Mouse (Mus musculus): ENCODE results near the gene Ssh2. TPM values are rescaled to one million over a fixed set of nuclear protein-coding genes. Genes with fewer than 3 reads are reported as not detected.

Gene Ssh2
- polyA plus RNA-seq, 2 experiments: 7.7 to 10.0 TPM

GRCm38 (mm10) chr11:77494344-77494676, 278.2 kb downstream of the Ssh2 start:
- TF ChIP-seq POLR2A (IDR thresholded peaks at IDR 0.05; ENCODE audit: borderline replicate concordance, extremely low read depth, insufficient read depth, insufficient read length): no peak
- H3K4me3 ChIP-seq (replicated peaks; ENCODE audit: low read length): peak overlapping the region; percentile 76
- no peak for ATAC-seq (ENCODE audit: low FRiP score, low read depth)
- H3K27me3 ChIP-seq (ENCODE audit: control insufficient read depth, insufficient read depth, low read length): no peaks in the 10 kb centered on the region
- 17% methylated on average over 4 of the region's 4 CpGs for WGBS
- no peak for DNase-seq (ENCODE audit: low spot score)
- peak overlapping the region; percentile 80; the same call in 1 of the 2 replicates for H3K27ac ChIP-seq (replicated peaks; ENCODE audit: low read depth, low read length)
- H3K9ac ChIP-seq (ENCODE audit: low read depth, low read length, severe bottlenecking): peak overlapping the region; percentile 88
- H3K4me1 ChIP-seq (ENCODE audit: control insufficient read depth, insufficient read depth, low read length): peaks cover 40% of the 10 kb centered on the region
- peaks cover 5% of the 10 kb centered on the region for H3K36me3 ChIP-seq (ENCODE audit: control insufficient read depth, insufficient read depth, low read length)
- peak overlapping the region; percentile 90 for H3K4me2 ChIP-seq (replicated peaks; ENCODE audit: low read depth, low read length, severe bottlenecking)
- H3K9me3 ChIP-seq (ENCODE audit: control insufficient read depth, low read length): no peaks in the 10 kb centered on the region

- peak overlapping the region; percentile 90 for H3K4me2 ChIP-seq (replicated peaks; ENCODE audit: low read depth, low read length, severe bottlenecking)
- H3K27ac ChIP-seq (replicated peaks; ENCODE audit: low read depth, low read length): peak overlapping the region; percentile 80; the same call in 1 of the 2 replicates
- H3K27me3 ChIP-seq (ENCODE audit: control insufficient read depth, insufficient read depth, low read length): no peaks in the 10 kb centered on the region
- no peaks in the 10 kb centered on the region for H3K9me3 ChIP-seq (ENCODE audit: control insufficient read depth, low read length)
- ATAC-seq (ENCODE audit: low FRiP score, low read depth) (no peak), DNase-seq (ENCODE audit: low spot score) (no peak)
- peaks cover 10% of the 10 kb centered on the region for H3K36me3 ChIP-seq (ENCODE audit: control insufficient read depth, insufficient read depth, low read length)
- H3K4me3 ChIP-seq (replicated peaks; ENCODE audit: low read length): peak overlapping the region; percentile 76
- H3K4me1 ChIP-seq (ENCODE audit: control insufficient read depth, insufficient read depth, low read length): peaks cover 40% of the 10 kb centered on the region
- WGBS: 81% methylated on average over 6 of the region's 6 CpGs
- no peak overlapping the region for H3K9ac ChIP-seq (ENCODE audit: low read depth, low read length, severe bottlenecking)
- no peak for TF ChIP-seq POLR2A (IDR thresholded peaks at IDR 0.05; ENCODE audit: borderline replicate concordance, extremely low read depth, insufficient read depth, insufficient read length)
These were observed 278.7 kb downstream of the Ssh2 start for GRCm38 (mm10) chr11:77494782-77495181.

DNA sequence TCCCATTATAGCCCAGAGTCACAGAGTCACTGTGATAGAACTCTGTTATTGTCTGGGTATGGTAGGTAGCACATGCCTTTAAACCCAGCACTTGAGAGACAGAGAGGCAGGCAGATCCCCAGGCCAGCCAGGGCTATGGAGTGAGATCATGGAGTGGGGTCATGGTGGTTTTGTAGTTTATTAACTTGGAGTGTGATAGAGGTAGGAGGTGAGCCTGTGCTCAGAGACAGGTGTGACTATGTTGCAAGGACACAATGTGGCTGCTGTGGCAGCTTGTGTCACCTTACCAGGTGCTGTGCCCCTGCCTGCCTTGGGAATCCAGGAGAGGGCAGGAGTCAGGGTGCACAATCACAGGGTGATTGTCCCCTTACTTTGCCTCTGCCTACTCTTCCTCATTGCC, 279.4 kb downstream of the Ssh2 start:
- ATAC-seq (ENCODE audit: low FRiP score, low read depth) (no peak), DNase-seq (ENCODE audit: low spot score) (no peak)
- no peak for TF ChIP-seq POLR2A (IDR thresholded peaks at IDR 0.05; ENCODE audit: borderline replicate concordance, extremely low read depth, insufficient read depth, insufficient read length)
- H3K9me3 ChIP-seq (ENCODE audit: control insufficient read depth, low read length): no peaks in the 10 kb centered on the region
- 0 out of 2 replicates have a peak overlapping the region, but pooled peaks have one; percentile 3 for H3K4me2 ChIP-seq (replicated peaks; ENCODE audit: low read depth, low read length, severe bottlenecking)
- H3K9ac ChIP-seq (ENCODE audit: low read depth, low read length, severe bottlenecking): no peak overlapping the region
- H3K27ac ChIP-seq (replicated peaks; ENCODE audit: low read depth, low read length): no peak overlapping the region
- no peaks in the 10 kb centered on the region for H3K27me3 ChIP-seq (ENCODE audit: control insufficient read depth, insufficient read depth, low read length)
- H3K4me1 ChIP-seq (ENCODE audit: control insufficient read depth, insufficient read depth, low read length): peaks cover 36% of the 10 kb centered on the region
- peaks cover 17% of the 10 kb centered on the region for H3K36me3 ChIP-seq (ENCODE audit: control insufficient read depth, insufficient read depth, low read length)
- H3K4me3 ChIP-seq (replicated peaks; ENCODE audit: low read length): no peak overlapping the region

- Histone ChIP-seq H3K36me3 (ENCODE audit: control insufficient read depth, insufficient read depth, low read length) (peaks cover 31% of the 10 kb centered on the region), H3K9me3 (ENCODE audit: control insufficient read depth, low read length) (no peaks in the 10 kb centered on the region), H3K9ac (ENCODE audit: low read depth, low read length, severe bottlenecking) (no peak overlapping the region), H3K4me2 (replicated peaks; ENCODE audit: low read depth, low read length, severe bottlenecking) (no peak overlapping the region), H3K27ac (replicated peaks; ENCODE audit: low read depth, low read length) (peak overlapping the region; percentile 63; the same call in 1 of the 2 replicates), H3K4me3 (replicated peaks; ENCODE audit: low read length) (no peak overlapping the region), H3K27me3 (ENCODE audit: control insufficient read depth, insufficient read depth, low read length) (no peaks in the 10 kb centered on the region), H3K4me1 (ENCODE audit: control insufficient read depth, insufficient read depth, low read length) (peaks cover 29% of the 10 kb centered on the region)
- no peak for TF ChIP-seq POLR2A (IDR thresholded peaks at IDR 0.05; ENCODE audit: borderline replicate concordance, extremely low read depth, insufficient read depth, insufficient read length)
- ATAC-seq (ENCODE audit: low FRiP score, low read depth) (no peak), DNase-seq (ENCODE audit: low spot score) (peak; percentile 66)
- 17% methylated on average over 6 of the region's 6 CpGs for WGBS
These were observed 281.3 kb downstream of the Ssh2 start for GRCm38 (mm10) chr11:77497341-77497756.

- peaks cover 25% of the 10 kb centered on the region for H3K4me1 ChIP-seq (ENCODE audit: control insufficient read depth, insufficient read depth, low read length)
- DNase-seq (ENCODE audit: low spot score): no peak
- H3K27me3 ChIP-seq (ENCODE audit: control insufficient read depth, insufficient read depth, low read length): no peaks in the 10 kb centered on the region
- TF ChIP-seq POLR2A (IDR thresholded peaks at IDR 0.05; ENCODE audit: borderline replicate concordance, extremely low read depth, insufficient read depth, insufficient read length): no peak
- no peak overlapping the region for H3K4me2 ChIP-seq (replicated peaks; ENCODE audit: low read depth, low read length, severe bottlenecking)
- H3K9me3 ChIP-seq (ENCODE audit: control insufficient read depth, low read length): no peaks in the 10 kb centered on the region
- H3K36me3 ChIP-seq (ENCODE audit: control insufficient read depth, insufficient read depth, low read length): peaks cover 36% of the 10 kb centered on the region
- ATAC-seq (ENCODE audit: low FRiP score, low read depth): no peak
- H3K27ac ChIP-seq (replicated peaks; ENCODE audit: low read depth, low read length): no peak overlapping the region
- 53% methylated on average over 4 of the region's 4 CpGs for WGBS
- H3K4me3 ChIP-seq (replicated peaks; ENCODE audit: low read length): no peak overlapping the region
- peak overlapping the region; percentile 28; the same call in 1 of the 2 replicates for H3K9ac ChIP-seq (ENCODE audit: low read depth, low read length, severe bottlenecking)
These were observed 281.8 kb downstream of the Ssh2 start for GRCm38 (mm10) chr11:77497851-77498250.
